Mouse (Mus musculus) spleen, adult 2 months (tissue): Measurements from ENCODE around the gene Arntl. TPM values are rescaled to one million over a fixed set of nuclear protein-coding genes. Genes with fewer than 3 reads are reported as not detected.

Source experiments
- DNase-seq, 2 experiments: peaks; one replicate each; pipeline versions ENCODE4 v3.0.0 to v3.0.0-alpha.2; 2012 to 2021; ENCODE audit warnings: low spot score in 2 of 2, low read depth in 1 of 2
- H3K27ac ChIP-seq: fragments of 200-500 bp; 2 replicates; pipeline ENCODE4 v1.5.1; 2012; ENCODE audit warnings: low read length, inconsistent platforms; ENCODE audit not compliant: insufficient read depth
- H3K27me3 ChIP-seq: fragments of 200-500 bp; 2 replicates; pipeline ENCODE4 v1.6.1; 2012; ENCODE audit warnings: mild to moderate bottlenecking, moderate library complexity, low read length, inconsistent platforms; ENCODE audit not compliant: control insufficient read depth, insufficient read depth
- H3K36me3 ChIP-seq: fragments of 200-500 bp; 2 replicates; pipeline ENCODE4 v1.6.1; 2012; ENCODE audit warnings: mild to moderate bottlenecking, low read length, inconsistent platforms; ENCODE audit not compliant: control insufficient read depth, insufficient read depth
- H3K4me1 ChIP-seq: fragments of 200-500 bp; 2 replicates; pipeline ENCODE4 v1.6.1; 2011; ENCODE audit warnings: inconsistent platforms; ENCODE audit not compliant: control insufficient read depth, insufficient read depth, insufficient read length
- H3K4me3 ChIP-seq: fragments of 200-500 bp; 2 replicates; pipeline ENCODE4 v1.5.1; 2011; ENCODE audit warnings: mild to moderate bottlenecking, inconsistent platforms; ENCODE audit not compliant: insufficient read depth, insufficient read length; ENCODE audit errors: extremely low read depth
- CTCF ChIP-seq: fragments of 200-500 bp; IDR thresholded peaks from 2 replicates; pipeline ENCODE4 v1.5.1; 2011; ENCODE audit warnings: mild to moderate bottlenecking, inconsistent platforms; ENCODE audit not compliant: insufficient read depth, insufficient read length, insufficient replicate concordance; ENCODE audit errors: extremely low read depth
- POLR2A ChIP-seq: fragments of 200-500 bp; IDR thresholded peaks from 2 replicates; pipeline ENCODE4 v1.6.1; 2011; ENCODE audit warnings: low read depth, low read length, inconsistent platforms
- WGBS: fragments of 180-500 bp; shearing (Covaris S2); methylation state at CpG from one replicate; pipeline ENCODE4 v1.1.7; 2018; 5-methylcytosine and 5-hydroxymethylcytosine counted together
- polyA plus RNA-seq: library from polyadenylated mRNA; depleted of rRNA; stranded (reverse); fragments of >200 nt; gene quantifications from 2 replicates; pipeline ENCODE4 v1.2.3, GENCODE M21; 2012

The Arntl gene
- polyA plus RNA-seq, 1 experiment, result 6.3 TPM

DNA sequence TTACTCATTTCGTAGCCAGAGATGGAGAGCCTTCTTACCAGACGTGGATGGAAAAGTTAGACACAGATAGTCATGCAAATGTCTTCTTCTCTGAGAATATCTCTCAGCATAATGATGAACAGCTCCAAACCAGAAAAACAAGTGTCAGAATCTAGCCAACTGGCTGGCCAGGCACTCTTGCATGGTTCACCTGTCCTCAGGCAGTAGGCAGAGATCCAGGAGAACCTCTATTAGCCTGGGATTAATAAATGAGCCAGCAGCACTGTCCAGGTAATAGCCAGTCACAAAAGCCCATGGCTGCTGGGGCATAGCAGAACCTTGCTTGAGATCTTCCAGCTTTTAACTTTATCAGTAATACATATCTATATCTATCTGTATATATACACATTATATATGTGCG is 12.6 kb downstream of the Arntl start:
- 93% methylated on average over 3 of the region's 3 CpGs for WGBS
- no peak overlapping the region for H3K4me3 ChIP-seq
- no peaks in the 10 kb centered on the region for H3K36me3 ChIP-seq
- no peaks in the 10 kb centered on the region for H3K27me3 ChIP-seq
- TF ChIP-seq CTCF (no peak), POLR2A (no peak)
- no peak overlapping the region for H3K27ac ChIP-seq
- H3K4me1 ChIP-seq, result peaks cover 2% of the 10 kb centered on the region; the same call in 1 of the 2 replicates
- DNase-seq, result no peak

DNA sequence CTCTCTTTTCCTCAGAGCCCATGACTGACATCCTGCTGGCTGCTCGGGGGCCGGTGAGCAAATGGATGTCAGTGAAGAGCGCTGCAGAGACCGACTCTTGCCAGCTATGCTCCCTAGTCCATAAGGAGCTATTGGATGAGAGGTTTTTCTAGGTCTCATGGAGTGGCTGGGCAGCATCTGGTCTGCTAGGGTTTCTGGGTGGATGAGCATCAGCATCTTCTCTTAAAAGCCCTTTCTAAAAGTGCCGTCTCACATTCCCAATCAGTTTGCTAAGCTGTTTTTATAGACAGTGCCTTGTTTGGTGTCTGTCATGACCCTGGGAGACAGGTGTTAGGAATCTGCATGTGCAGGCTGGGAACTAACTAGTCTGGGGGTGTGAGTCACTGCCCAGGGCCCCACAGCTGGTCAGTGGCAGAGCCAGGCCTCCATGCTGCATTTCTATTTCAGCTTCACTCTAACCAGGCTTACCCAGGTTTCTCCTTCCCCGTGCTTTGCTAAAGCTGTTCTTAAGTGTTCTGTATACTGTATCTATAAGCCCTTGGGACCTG is 13.5 kb downstream of the Arntl start:
- no peaks in the 10 kb centered on the region for H3K27me3 ChIP-seq
- H3K27ac ChIP-seq, result no peak overlapping the region
- H3K36me3 ChIP-seq, result no peaks in the 10 kb centered on the region
- no peak overlapping the region for H3K4me3 ChIP-seq
- 89% methylated on average over 6 of the region's 6 CpGs for WGBS
- peaks cover 2% of the 10 kb centered on the region; the same call in 1 of the 2 replicates for H3K4me1 ChIP-seq
- TF ChIP-seq CTCF (no peak), POLR2A (no peak)
- DNase-seq, result no peak

DNA sequence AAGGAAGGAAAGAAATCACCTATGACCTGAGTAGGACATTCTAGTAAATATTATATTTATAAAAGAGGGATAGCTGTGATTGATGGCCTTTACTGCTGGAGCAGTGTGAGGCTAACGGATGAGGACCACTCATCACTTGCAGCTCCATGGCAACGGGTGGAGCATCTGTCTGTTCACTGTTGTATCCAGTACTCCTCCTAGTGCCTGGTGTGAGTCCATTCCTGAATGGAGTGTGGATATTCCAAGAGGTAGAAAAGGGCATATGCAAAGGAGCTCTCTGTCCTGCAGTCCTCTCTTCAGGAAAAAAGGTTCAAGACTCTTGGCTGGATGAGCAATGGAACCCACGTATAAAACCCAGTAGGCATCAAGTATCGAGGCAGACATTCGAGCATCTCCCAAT is 15.6 kb downstream of the Arntl start:
- no peaks in the 10 kb centered on the region for H3K27me3 ChIP-seq
- H3K27ac ChIP-seq, result no peak overlapping the region
- TF ChIP-seq CTCF (no peak), POLR2A (no peak)
- WGBS, result 92% methylated on average over 5 of the region's 5 CpGs
- DNase-seq, result no peak
- peaks cover 2% of the 10 kb centered on the region; the same call in 1 of the 2 replicates for H3K4me1 ChIP-seq
- no peaks in the 10 kb centered on the region for H3K36me3 ChIP-seq
- no peak overlapping the region for H3K4me3 ChIP-seq

- no peak overlapping the region for H3K4me3 ChIP-seq
- no peak overlapping the region for H3K27ac ChIP-seq
- no peaks in the 10 kb centered on the region for H3K36me3 ChIP-seq
- WGBS, result 95% methylated on average over 1 of the region's 1 CpGs
- H3K4me1 ChIP-seq, result peaks cover 2% of the 10 kb centered on the region; the same call in 1 of the 2 replicates
- DNase-seq, result no peak
- no peak for TF ChIP-seq POLR2A
- TF ChIP-seq CTCF, result no peak
- H3K27me3 ChIP-seq, result no peaks in the 10 kb centered on the region
These were observed 17.4 kb downstream of the Arntl start for GRCm38 (mm10) chr7:113224620-113225019.

GRCm38 (mm10) chr7:113228498-113228897 is 21.2 kb downstream of the Arntl start:
- no peaks in the 10 kb centered on the region for H3K4me1 ChIP-seq
- DNase-seq, result no peak
- 82% methylated on average over 6 of the region's 6 CpGs for WGBS
- no peak overlapping the region for H3K27ac ChIP-seq
- TF ChIP-seq POLR2A, result no peak
- no peak for TF ChIP-seq CTCF
- H3K4me3 ChIP-seq, result no peak overlapping the region
- no peaks in the 10 kb centered on the region for H3K36me3 ChIP-seq
- no peaks in the 10 kb centered on the region for H3K27me3 ChIP-seq

GRCm38 (mm10) chr7:113236135-113236534 is 28.9 kb downstream of the Arntl start:
- H3K36me3 ChIP-seq, result no peaks in the 10 kb centered on the region
- H3K4me1 ChIP-seq, result peaks cover 15% of the 10 kb centered on the region; the same call in 1 of the 2 replicates
- TF ChIP-seq POLR2A (no peak), CTCF (no peak)
- WGBS, result 93% methylated on average over 8 of the region's 8 CpGs
- H3K27me3 ChIP-seq, result no peaks in the 10 kb centered on the region
- no peak for DNase-seq
- H3K4me3 ChIP-seq, result no peak overlapping the region
- H3K27ac ChIP-seq, result no peak overlapping the region

- Histone ChIP-seq H3K36me3 (no peaks in the 10 kb centered on the region), H3K4me3 (no peak overlapping the region), H3K27me3 (no peaks in the 10 kb centered on the region), H3K27ac (no peak overlapping the region), H3K4me1 (peaks cover 29% of the 10 kb centered on the region; the same call in 1 of the 2 replicates)
- no peak for DNase-seq
- TF ChIP-seq POLR2A (no peak), CTCF (no peak)
- 87% methylated on average over 6 of the region's 6 CpGs for WGBS
These were observed 31.1 kb downstream of the Arntl start for GRCm38 (mm10) chr7:113238365-113238764.
